Mouse (Mus musculus): ENCODE measurements around the gene AL607142.1. TPM values are rescaled to one million over a fixed set of nuclear protein-coding genes. Genes with fewer than 3 reads are reported as not detected.

AL607142.1 gene
- total and polyA plus RNA-seq, 3 experiments, result not detected

DNA sequence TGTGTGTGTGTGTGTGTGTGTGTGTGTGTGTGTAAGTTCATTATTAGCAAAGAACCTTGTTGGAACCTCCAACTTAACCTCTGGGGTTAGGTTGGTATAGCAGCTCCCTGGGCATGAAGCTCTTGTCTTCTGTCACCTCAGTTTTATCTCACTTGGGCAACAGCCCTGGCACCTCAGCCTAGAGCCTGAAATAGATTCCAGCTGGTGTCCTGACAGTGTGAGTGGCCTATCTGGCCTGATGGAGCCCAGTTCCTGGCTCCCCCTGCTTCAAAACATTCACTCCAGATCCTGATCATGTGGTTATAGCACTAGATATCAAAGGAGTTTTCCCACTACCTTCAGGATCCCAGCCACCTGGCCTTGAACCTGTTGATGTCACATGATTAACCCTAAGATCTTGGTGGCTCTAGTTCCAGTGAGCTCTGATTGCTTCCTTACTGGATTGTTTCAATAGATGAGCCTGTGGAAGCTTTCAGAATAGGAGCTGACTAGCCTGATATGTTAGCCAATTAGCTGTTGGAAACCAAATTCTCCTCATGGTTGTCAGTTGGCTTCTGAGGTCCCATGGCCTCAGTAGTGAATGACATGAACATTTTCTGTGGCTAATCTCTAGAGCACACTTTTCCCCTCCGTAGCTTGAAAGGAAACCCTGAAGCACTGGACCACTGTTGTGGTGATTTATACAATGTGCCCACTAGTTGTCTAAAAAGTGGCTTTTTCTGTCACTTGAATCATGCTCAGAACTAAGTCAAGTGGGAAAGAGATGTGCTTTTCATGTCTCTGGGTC lies 27.4 kb downstream of the AL607142.1 start:
- peak; percentile 54 to 80 for DNase-seq
- intact Hi-C loops (cut with DNase I), result no loop called here
- Histone ChIP-seq H3K79me2 (replicated peaks; ENCODE audit: control insufficient read depth, insufficient read depth, low read length) (no peaks in the 10 kb centered on the region), H3K4me1 (ENCODE audit: control insufficient read depth, insufficient read depth, low read length) (no peaks in the 10 kb centered on the region; the same call in 1 of the 2 replicates), H3K27ac (peak overlapping the region; percentile 33; the same call in 1 of the 2 replicates), H3K27me3 (ENCODE audit: control insufficient read depth, insufficient read depth, low read length) (no peaks in the 10 kb centered on the region), H3K4me3 (no peak overlapping the region), H3K36me3 (ENCODE audit: control insufficient read depth, insufficient read depth, low read length) (no peaks in the 10 kb centered on the region), H3K9ac (ENCODE audit: low read depth, low read length) (no peak overlapping the region)
- WGBS, result 47% methylated on average over 1 of the region's 1 CpGs
- TF ChIP-seq POLR2A (IDR thresholded peaks at IDR 0.05; ENCODE audit: insufficient read depth, low read depth, low read length) (no peak), EP300 (IDR thresholded peaks at IDR 0.05; ENCODE audit: insufficient read depth, low read depth, low read length) (peak; percentile 86)

DNA sequence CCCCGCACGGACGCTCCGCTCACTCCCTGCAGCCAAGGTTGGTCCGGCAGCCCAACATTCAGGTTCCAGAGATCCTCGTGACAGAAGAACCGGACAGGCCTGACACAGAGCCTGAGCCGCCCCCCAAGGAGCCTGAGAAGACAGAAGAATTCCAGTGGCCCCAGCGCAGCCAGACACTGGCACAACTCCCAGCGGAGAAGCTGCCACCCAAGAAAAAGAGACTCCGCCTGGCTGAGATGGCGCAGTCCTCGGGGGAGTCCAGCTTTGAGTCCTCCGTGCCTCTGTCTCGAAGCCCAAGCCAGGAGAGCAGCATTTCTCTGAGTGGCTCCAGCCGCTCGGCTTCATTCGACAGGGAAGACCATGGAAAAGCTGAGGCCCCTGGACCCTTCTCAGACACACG lies 32.1 kb downstream of the AL607142.1 start:
- intact Hi-C loops (cut with DNase I), result no loop called here
- 91% methylated on average over 19 of the region's 19 CpGs for WGBS
- Histone ChIP-seq H3K4me1 (ENCODE audit: control insufficient read depth, insufficient read depth, low read length) (no peaks in the 10 kb centered on the region; the same call in 1 of the 2 replicates), H3K9ac (ENCODE audit: low read depth, low read length) (no peak overlapping the region), H3K36me3 (ENCODE audit: control insufficient read depth, insufficient read depth, low read length) (no peaks in the 10 kb centered on the region), H3K4me3 (no peak overlapping the region), H3K27me3 (ENCODE audit: control insufficient read depth, insufficient read depth, low read length) (no peaks in the 10 kb centered on the region), H3K27ac (no peak overlapping the region), H3K79me2 (replicated peaks; ENCODE audit: control insufficient read depth, insufficient read depth, low read length) (no peaks in the 10 kb centered on the region)
- DNase-seq, result no peak
- TF ChIP-seq POLR2A (IDR thresholded peaks at IDR 0.05; ENCODE audit: insufficient read depth, low read depth, low read length) (no peak), EP300 (IDR thresholded peaks at IDR 0.05; ENCODE audit: insufficient read depth, low read depth, low read length) (no peak), CTCF (IDR thresholded peaks at IDR 0.05) (no peak)

DNA sequence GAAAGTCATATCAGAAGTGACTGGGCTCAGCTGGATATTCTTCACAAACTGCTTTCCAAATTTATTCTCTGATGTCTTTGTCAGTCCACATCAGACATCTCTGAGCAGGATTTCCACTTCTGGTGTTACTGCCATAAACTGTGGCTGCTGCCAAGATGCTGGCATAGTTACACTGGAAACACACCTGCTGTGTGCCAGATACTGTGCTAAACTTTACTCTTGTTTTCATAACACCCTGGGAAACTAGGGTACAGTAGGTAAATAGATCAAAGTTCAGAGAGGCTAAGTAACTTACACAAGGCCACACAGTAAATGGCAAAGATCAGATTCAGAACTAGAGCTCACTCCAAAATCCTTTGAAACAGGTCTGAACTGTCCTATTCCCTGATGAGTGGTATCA lies 36.4 kb downstream of the AL607142.1 start:
- TF ChIP-seq POLR2A (IDR thresholded peaks at IDR 0.05; ENCODE audit: insufficient read depth, low read depth, low read length), result no peak
- TF ChIP-seq EP300 (IDR thresholded peaks at IDR 0.05; ENCODE audit: insufficient read depth, low read depth, low read length), result no peak
- no peak for TF ChIP-seq CTCF (IDR thresholded peaks at IDR 0.05)
- no peaks in the 10 kb centered on the region for H3K36me3 ChIP-seq (ENCODE audit: control insufficient read depth, insufficient read depth, low read length)
- H3K79me2 ChIP-seq (replicated peaks; ENCODE audit: control insufficient read depth, insufficient read depth, low read length), result no peaks in the 10 kb centered on the region
- no peaks in the 10 kb centered on the region for H3K27me3 ChIP-seq (ENCODE audit: control insufficient read depth, insufficient read depth, low read length)
- H3K27ac ChIP-seq, result no peak overlapping the region
- no peaks in the 10 kb centered on the region for H3K4me1 ChIP-seq (ENCODE audit: control insufficient read depth, insufficient read depth, low read length)
- intact Hi-C loops (cut with DNase I), result loop anchor here (5.0 to 10.0 kb wide), 2 partner anchors 139 to 286 kb away; no protein-coding TSS in a partner anchor
- no peak overlapping the region for H3K9ac ChIP-seq (ENCODE audit: low read depth, low read length)
- H3K4me3 ChIP-seq, result no peak overlapping the region
- DNase-seq, result no peak

DNA sequence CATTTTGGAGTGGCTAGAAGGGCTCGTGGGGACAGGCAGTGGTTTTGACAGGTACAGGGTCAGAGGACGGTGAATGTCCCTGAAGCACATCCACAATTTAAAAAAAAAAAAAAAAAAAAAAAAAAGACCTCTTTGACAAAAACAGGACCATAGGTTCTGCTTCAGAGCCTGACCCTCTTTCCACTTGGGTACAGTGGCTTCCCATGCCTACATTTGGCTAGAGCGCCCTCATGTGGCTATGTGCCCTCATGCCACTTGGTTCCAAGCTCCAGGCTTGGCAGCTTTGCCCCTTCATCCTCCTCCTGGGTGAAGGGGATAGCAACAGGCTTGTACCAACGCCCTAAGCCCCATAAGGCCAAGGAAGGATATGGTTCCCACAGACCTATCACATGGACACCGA lies 39.8 kb downstream of the AL607142.1 start:
- 53% methylated on average over 5 of the region's 5 CpGs for WGBS
- intact Hi-C loops (cut with DNase I), result loop anchor here (2.0 to 10.0 kb wide), 3 partner anchors 142 to 290 kb away; no protein-coding TSS in a partner anchor

DNA sequence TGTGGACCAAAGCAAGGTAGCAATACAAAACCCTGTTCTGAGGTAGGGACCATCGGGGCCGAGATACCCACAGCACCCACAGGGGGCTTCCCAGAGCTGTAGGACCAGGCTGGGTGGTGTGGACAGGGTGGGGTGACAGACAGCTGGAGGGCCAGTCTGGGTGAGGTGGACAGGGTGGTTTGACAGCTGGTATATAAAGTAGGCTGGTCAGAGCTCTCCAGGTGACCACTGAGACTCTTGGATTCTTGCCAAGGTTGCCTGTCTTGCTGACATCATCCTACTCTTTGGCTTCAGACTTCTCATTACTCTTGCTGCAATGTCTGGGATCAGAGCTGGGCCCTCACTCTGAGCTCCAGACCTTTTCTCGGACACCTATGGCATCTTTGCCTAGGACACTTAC lies 41.6 kb downstream of the AL607142.1 start:
- H3K36me3 ChIP-seq (ENCODE audit: control insufficient read depth, insufficient read depth, low read length), result no peaks in the 10 kb centered on the region
- no peaks in the 10 kb centered on the region for H3K4me1 ChIP-seq (ENCODE audit: control insufficient read depth, insufficient read depth, low read length)
- H3K27ac ChIP-seq, result no peak overlapping the region
- H3K4me3 ChIP-seq, result no peak overlapping the region
- no peak overlapping the region for H3K9ac ChIP-seq (ENCODE audit: low read depth, low read length)
- no peak for TF ChIP-seq CTCF (IDR thresholded peaks at IDR 0.05)
- TF ChIP-seq POLR2A (IDR thresholded peaks at IDR 0.05; ENCODE audit: insufficient read depth, low read depth, low read length), result no peak
- no peak for TF ChIP-seq EP300 (IDR thresholded peaks at IDR 0.05; ENCODE audit: insufficient read depth, low read depth, low read length)
- intact Hi-C loops (cut with DNase I), result loop anchor here (10.0 kb wide), 1 partner anchor 292 kb away; no protein-coding TSS in a partner anchor
- 93% methylated on average over 3 of the region's 3 CpGs for WGBS
- peak in 1 of 2 experiments; percentile 17 for DNase-seq
- no peaks in the 10 kb centered on the region for H3K27me3 ChIP-seq (ENCODE audit: control insufficient read depth, insufficient read depth, low read length)
- no peaks in the 10 kb centered on the region for H3K79me2 ChIP-seq (replicated peaks; ENCODE audit: control insufficient read depth, insufficient read depth, low read length)

More for the DNA sequence above, 39.8 kb downstream of the AL607142.1 start:
- H3K27me3 ChIP-seq (ENCODE audit: control insufficient read depth, insufficient read depth, low read length), result no peaks in the 10 kb centered on the region
- H3K9ac ChIP-seq (ENCODE audit: low read depth, low read length), result no peak overlapping the region
- H3K4me3 ChIP-seq, result no peak overlapping the region
- H3K79me2 ChIP-seq (replicated peaks; ENCODE audit: control insufficient read depth, insufficient read depth, low read length), result no peaks in the 10 kb centered on the region
- TF ChIP-seq EP300 (IDR thresholded peaks at IDR 0.05; ENCODE audit: insufficient read depth, low read depth, low read length) (peak; percentile 80; the same call in 1 of the 2 replicates), POLR2A (IDR thresholded peaks at IDR 0.05; ENCODE audit: insufficient read depth, low read depth, low read length) (no peak), CTCF (IDR thresholded peaks at IDR 0.05) (peak; percentile 80)
- H3K4me1 ChIP-seq (ENCODE audit: control insufficient read depth, insufficient read depth, low read length), result no peaks in the 10 kb centered on the region
- H3K27ac ChIP-seq, result no peak overlapping the region
- DNase-seq, result peak; percentile 55 to 75
- no peaks in the 10 kb centered on the region for H3K36me3 ChIP-seq (ENCODE audit: control insufficient read depth, insufficient read depth, low read length)

DNA sequence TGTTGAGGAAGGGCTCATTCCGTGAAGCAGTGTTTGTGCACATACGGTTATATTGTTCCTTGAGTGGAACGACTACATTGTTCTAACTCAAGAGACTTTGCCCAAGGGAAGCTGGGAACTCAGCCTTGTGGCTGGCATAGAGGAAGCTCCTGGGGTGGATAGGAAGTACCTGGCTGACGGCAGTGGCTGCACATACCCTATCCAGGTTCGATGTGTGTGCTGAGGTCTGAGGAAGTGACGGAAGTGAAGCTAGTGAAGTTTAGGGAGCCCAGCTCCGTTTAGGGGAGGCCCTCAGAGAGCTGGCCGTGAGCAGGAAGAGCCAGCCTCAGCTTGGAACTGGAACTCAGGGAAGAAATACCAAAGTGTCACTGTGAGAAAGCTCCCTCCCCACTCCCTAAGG lies 43.0 kb downstream of the AL607142.1 start:
- H3K9ac ChIP-seq (ENCODE audit: low read depth, low read length), result no peak overlapping the region
- H3K4me1 ChIP-seq (ENCODE audit: control insufficient read depth, insufficient read depth, low read length), result no peaks in the 10 kb centered on the region
- H3K27ac ChIP-seq, result no peak overlapping the region
- no peak for TF ChIP-seq CTCF (IDR thresholded peaks at IDR 0.05)
- no peak for TF ChIP-seq POLR2A (IDR thresholded peaks at IDR 0.05; ENCODE audit: insufficient read depth, low read depth, low read length)
- TF ChIP-seq EP300 (IDR thresholded peaks at IDR 0.05; ENCODE audit: insufficient read depth, low read depth, low read length), result no peak
- H3K79me2 ChIP-seq (replicated peaks; ENCODE audit: control insufficient read depth, insufficient read depth, low read length), result no peaks in the 10 kb centered on the region
- no peak overlapping the region for H3K4me3 ChIP-seq
- H3K27me3 ChIP-seq (ENCODE audit: control insufficient read depth, insufficient read depth, low read length), result no peaks in the 10 kb centered on the region
- intact Hi-C loops (cut with DNase I), result loop anchor here (10.0 kb wide), 1 partner anchor 293 kb away; no protein-coding TSS in a partner anchor
- DNase-seq, result peak in 1 of 2 experiments; percentile 7
- H3K36me3 ChIP-seq (ENCODE audit: control insufficient read depth, insufficient read depth, low read length), result no peaks in the 10 kb centered on the region
- WGBS, result 70% methylated on average over 8 of the region's 8 CpGs

Measured in heart, adult 2 months (tissue).